Mouse (Mus musculus) T-helper 17 cell (primary cell): Measurements from ENCODE around the gene Tram2.

Source experiments
- in situ Hi-C, 2 experiments: fragments of 300-600 bp; cut with MboI, MseI; formaldehyde crosslinking; loops; 1 replicate in 1 of 2; 2 replicates in 1 of 2; pipeline ENCODE4 v1.15.1; 2025; ENCODE audit warnings: high pct_unique_total_duplicates in 2 of 2

The Tram2 gene

GRCm38 (mm10) chr1:21025203-21025602, 53.8 kb downstream of the Tram2 start:
- in situ Hi-C loops, result no loop called here

GRCm38 (mm10) chr1:21023101-21023500, 55.9 kb downstream of the Tram2 start:
- in situ Hi-C loops, result no loop called here

DNA sequence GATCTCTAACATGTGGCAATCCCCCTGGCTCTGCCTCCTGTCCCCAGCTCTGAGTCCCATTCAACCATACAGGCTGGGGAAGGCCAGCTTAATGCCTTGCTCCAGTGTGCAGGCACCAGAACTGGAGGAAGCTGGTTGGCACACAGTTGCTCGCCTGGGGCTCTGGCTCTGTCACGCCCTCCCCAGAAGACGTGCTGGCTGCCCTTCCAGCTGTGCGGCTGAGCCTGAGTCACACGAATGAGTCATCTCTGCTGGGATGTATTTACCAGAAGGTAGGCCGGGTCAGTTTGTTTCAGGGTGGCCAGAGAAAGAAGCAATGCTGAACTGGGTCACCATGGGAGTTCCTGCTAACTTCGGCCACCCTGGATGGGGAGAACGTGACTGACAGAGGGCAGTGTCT, 64.6 kb downstream of the Tram2 start:
- in situ Hi-C loops, result no loop called here

DNA sequence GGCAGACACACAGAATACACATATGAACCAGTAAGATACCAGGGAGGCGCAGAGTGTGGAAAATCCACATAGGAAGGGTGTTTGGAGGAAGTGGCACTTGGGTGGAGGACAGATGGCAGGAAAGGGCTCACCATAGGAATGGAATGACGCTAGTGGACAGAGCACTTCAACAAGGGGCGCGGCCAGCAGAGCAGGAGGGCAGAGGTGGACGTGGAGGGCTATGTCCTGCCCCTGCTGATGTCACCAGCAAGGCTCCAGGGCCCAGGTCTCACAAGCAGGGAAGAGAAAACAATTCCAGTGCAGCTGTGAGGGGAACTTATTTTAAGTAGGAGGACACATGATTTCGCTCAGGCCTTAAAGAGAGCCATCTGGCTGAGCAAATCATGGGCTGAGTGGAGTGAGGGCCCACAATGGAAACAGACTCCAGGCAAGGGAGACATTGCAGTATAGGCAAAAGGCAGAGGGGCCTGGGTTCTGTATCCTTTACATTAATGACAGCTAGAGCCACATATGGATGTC, 68.7 kb downstream of the Tram2 start:
- in situ Hi-C loops, result no loop called here

DNA sequence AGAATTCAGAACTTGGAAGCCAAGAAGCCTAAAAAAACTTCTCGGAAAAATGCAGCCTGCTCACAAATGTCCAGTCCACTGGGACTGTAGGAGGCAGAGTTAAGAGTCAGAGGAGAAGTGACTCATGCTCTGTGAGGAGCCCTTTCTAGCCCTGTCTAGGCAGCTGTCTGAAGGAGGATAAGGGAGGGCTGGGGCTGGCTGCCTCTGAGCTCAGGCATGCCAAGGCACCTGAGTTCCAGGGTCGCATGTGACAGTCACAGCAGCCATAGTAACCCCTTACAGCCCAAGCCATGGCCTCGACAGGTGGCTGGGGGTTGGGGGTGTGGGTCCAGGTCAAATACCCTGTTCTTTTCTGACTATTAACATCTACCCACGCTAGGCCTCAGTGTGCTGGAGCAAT, 70.1 kb downstream of the Tram2 start:
- in situ Hi-C loops, result no loop called here

GRCm38 (mm10) chr1:21007941-21008701, 70.9 kb downstream of the Tram2 start:
- in situ Hi-C loops, result no loop called here

GRCm38 (mm10) chr1:21006775-21007174, 72.3 kb downstream of the Tram2 start:
- in situ Hi-C loops, result no loop called here

DNA sequence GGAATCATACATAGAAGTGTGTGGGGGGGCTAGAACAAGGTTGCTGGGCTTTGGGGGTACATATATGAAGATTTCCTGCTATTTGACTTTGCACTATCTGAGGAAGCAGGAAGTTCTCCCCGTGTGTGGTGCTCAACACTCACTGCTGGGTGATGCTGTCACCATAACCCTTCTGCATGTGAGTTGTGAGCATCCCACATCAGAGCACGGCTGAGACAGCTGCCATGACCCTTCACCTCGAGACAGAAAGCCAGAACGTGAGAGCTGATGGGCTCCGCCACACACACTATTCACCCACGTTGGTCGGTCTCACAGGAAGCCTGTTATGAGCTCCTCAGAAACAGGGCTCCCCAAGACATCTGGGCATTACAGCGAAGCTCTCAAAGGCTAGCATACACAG, 74.4 kb downstream of the Tram2 start:
- in situ Hi-C loops, result no loop called here

DNA sequence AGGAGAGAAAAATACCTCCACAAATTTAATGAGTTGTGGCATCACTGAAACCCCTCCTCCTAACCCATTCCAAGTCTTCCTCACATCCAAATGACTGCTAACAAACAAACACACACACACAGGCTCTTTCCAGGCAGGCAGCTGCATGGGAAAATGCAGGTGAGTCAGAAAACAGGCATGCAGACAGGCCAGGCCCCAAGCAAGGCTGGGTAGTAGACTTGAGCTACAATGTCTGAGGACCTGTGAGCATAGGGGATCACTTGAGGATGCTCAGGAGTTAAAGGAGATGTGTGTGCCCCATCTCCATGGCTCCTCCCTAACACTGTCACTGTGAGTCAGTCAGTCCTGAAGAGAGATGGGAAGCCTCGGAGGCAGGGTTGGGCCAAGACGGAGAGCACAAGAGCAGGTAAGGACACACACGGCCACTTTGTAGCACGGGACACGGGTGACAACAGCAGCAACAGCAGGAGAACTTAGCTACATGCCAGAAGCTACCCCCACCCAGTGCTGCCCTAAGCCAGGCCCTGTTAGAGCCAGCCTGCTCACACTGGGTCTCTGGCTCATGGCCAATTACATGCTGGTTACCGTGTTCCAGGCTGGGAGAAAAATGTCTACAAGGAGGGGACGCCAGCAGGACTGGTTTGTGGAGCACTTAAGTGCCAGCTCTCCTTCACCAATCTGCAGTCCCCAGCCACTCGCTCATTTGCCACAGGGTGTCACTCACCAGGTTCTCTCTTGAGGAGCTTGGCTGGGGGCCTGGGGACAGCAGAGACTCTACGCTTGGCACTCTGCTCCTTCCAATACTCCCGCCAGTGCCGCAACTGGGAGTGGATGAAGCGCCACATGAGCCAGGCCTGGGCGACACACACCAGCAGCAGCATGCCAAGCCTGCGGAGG, 76.5 kb downstream of the Tram2 start:
- in situ Hi-C loops, result no loop called here

GRCm38 (mm10) chr1:20997881-20998389, 81.1 kb downstream of the Tram2 start:
- in situ Hi-C loops, result no loop called here

GRCm38 (mm10) chr1:20997328-20997689, 81.7 kb downstream of the Tram2 start:
- in situ Hi-C loops, result no loop called here

- in situ Hi-C loops, result no loop called here
These were observed 82.3 kb downstream of the Tram2 start for GRCm38 (mm10) chr1:20996603-20997327.

GRCm38 (mm10) chr1:20995331-20995986, 83.6 kb downstream of the Tram2 start:
- in situ Hi-C loops, result no loop called here

DNA sequence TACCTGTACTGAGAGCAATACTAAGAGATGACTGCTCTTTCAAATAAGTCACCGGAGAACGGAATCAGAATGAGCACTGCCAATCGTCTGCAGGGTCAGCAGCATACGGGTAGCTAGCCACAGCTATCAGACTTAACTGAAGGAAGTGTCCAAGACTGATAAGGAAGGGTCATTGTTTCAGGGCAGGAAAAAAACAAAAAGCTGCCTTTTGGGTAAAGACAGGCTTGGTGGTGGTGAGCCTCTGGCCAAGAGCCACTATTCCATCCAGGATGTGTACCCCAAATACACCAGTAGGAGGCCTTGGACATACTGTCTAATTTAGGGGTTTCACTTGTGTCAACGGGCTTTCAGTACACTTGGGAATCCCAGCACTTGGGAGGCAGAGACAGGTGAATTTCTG, 84.7 kb downstream of the Tram2 start:
- in situ Hi-C loops, result no loop called here

GRCm38 (mm10) chr1:20993690-20994089, 85.3 kb downstream of the Tram2 start:
- in situ Hi-C loops, result no loop called here

GRCm38 (mm10) chr1:20989461-20990083, 89.5 kb downstream of the Tram2 start:
- in situ Hi-C loops, result no loop called here

- in situ Hi-C loops, result no loop called here
These were observed 92.5 kb downstream of the Tram2 start for GRCm38 (mm10) chr1:20986378-20987056.

- in situ Hi-C loops, result no loop called here
These were observed 94.4 kb downstream of the Tram2 start for GRCm38 (mm10) chr1:20984582-20984981.

GRCm38 (mm10) chr1:20984103-20984502, 94.9 kb downstream of the Tram2 start:
- in situ Hi-C loops, result no loop called here

DNA sequence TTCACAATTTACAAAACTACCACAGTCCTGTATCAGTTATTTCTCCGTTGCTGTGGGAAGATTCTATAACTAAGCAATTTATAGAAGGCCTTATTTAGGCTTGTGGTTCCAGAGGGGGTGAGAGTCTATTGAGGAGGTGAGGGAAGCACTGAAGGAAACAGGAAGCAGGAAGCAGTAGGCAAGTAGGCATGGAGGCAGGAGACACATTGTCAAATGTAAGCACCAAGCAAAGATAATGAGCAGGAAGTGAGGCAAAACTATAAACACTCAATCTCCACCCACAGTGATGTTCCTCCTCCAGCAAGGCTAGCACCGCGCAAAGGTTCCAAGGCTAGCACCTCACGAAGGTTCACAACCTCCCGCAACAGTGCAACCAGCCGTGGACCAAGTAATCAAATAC, 97.3 kb downstream of the Tram2 start:
- in situ Hi-C loops, result no loop called here
